Mouse (Mus musculus) hindbrain, embryonic 13.5 days (tissue): ENCODE measurements around the gene Il4. TPM values are rescaled to one million over a fixed set of nuclear protein-coding genes. Genes with fewer than 3 reads are reported as not detected.

Source experiments
- ATAC-seq: fragments of 200-750 bp; cut with Nextera tagmentation; 2 replicates; pipeline ENCODE4 v1.8.0; 2017; ENCODE audit warnings: moderate TSS enrichment; ENCODE audit not compliant: low FRiP score
- H3K27ac ChIP-seq: fragments of 300-500 bp; sonication (generic); 2 replicates; pipeline ENCODE4 v1.5.1; 2015; ENCODE audit warnings: inconsistent platforms, mild to moderate bottlenecking, moderate library complexity
- H3K27me3 ChIP-seq: fragments of 300-500 bp; sonication (generic); 2 replicates; pipeline ENCODE4 v1.6.1; 2015; ENCODE audit warnings: mild to moderate bottlenecking, inconsistent platforms
- H3K36me3 ChIP-seq: fragments of 300-500 bp; sonication (generic); 2 replicates; pipeline ENCODE4 v1.6.1; 2015; ENCODE audit warnings: mild to moderate bottlenecking, inconsistent platforms
- H3K4me1 ChIP-seq: fragments of 300-500 bp; sonication (generic); replicated peaks from 2 replicates; pipeline ENCODE4 v1.6.1; 2015; ENCODE audit warnings: inconsistent platforms
- H3K4me2 ChIP-seq: fragments of 300-500 bp; sonication (generic); 2 replicates; pipeline ENCODE4 v1.6.1; 2015; ENCODE audit warnings: inconsistent platforms, mild to moderate bottlenecking, moderate library complexity
- H3K4me3 ChIP-seq: fragments of 300-500 bp; sonication (generic); 2 replicates; pipeline ENCODE4 v1.5.1; 2015; ENCODE audit warnings: mild to moderate bottlenecking, inconsistent platforms
- H3K9ac ChIP-seq: fragments of 300-500 bp; sonication (generic); 2 replicates; pipeline ENCODE4 v1.6.1; 2015; ENCODE audit warnings: mild to moderate bottlenecking, inconsistent platforms
- H3K9me3 ChIP-seq: fragments of 300-500 bp; sonication (generic); 2 replicates; pipeline ENCODE4 v1.6.1; 2016; ENCODE audit warnings: inconsistent platforms
- WGBS: fragments of 180-500 bp; shearing (Covaris S2); methylation state at CpG from one replicate; pipeline ENCODE4 v1.1.7; 2015; 5-methylcytosine and 5-hydroxymethylcytosine counted together
- polyA plus RNA-seq: library from polyadenylated mRNA; unstranded; fragments of >200 nt; fragmentation: Nextera tagmentation; extraction: Ambion mirVana; gene quantifications from 2 replicates; pipeline ENCODE4 v1.2.1, GENCODE M21; 2015

Il4 gene
- polyA plus RNA-seq, 1 experiment from 2014 or later = 4.6 TPM

DNA sequence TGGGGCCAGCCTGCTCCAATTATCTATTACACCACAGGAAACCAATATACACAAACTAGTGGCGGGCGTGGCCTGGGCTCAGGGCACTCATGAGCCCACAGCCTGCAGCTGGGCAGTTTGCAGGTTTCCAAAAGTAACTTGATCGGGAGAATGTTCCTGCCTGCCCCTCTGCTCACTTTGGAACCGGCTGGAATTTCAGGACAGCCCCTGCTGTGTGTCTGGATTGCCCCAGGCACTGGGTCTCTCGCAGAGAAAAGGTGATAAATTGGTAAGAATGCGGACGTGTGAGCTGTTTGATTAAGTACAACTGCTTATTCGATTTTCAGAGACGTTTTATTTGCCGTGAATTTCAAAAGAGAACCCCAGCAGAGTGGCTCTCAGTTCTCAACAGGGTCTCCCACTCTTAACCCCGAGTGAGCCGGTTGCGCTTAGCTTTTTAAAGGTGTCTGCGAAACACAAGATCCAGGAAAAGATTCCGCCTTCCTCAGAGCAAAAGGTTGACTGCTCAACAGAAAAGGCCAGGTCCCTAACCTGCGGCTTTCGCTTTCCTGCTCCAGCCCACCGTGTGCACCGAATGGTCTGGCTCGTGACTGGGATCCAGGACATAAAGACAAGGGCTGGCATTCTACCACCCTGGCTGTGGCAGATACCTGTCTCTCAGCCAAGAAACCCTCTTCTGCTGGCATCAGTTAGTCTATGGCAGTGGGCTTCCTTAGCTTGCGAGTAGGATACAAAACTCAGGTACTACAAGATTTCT lies 18.8 kb upstream of the Il4 start:
- H3K4me2 ChIP-seq = no peak overlapping the region
- peaks cover 15% of the 10 kb centered on the region for H3K4me1 ChIP-seq
- H3K9ac ChIP-seq = no peak overlapping the region
- ATAC-seq = no peak
- H3K9me3 ChIP-seq = no peaks in the 10 kb centered on the region
- no peak overlapping the region for H3K4me3 ChIP-seq
- 24% methylated on average over 21 of the region's 21 CpGs for WGBS
- H3K36me3 ChIP-seq = no peaks in the 10 kb centered on the region
- no peak overlapping the region for H3K27ac ChIP-seq
- H3K27me3 ChIP-seq = peaks cover 37% of the 10 kb centered on the region

- Histone ChIP-seq H3K27me3 (peaks cover 37% of the 10 kb centered on the region), H3K27ac (no peak overlapping the region), H3K4me2 (peak overlapping the region; percentile 72), H3K4me1 (peaks cover 15% of the 10 kb centered on the region), H3K9me3 (no peaks in the 10 kb centered on the region), H3K4me3 (peak overlapping the region; percentile 37), H3K9ac (peak overlapping the region; percentile 68), H3K36me3 (no peaks in the 10 kb centered on the region)
- 1% methylated on average over 39 of the region's 40 CpGs for WGBS
- no peak for ATAC-seq
These were observed 17.7 kb upstream of the Il4 start for GRCm38 (mm10) chr11:53636183-53636646.

GRCm38 (mm10) chr11:53635590-53636182 lies 17.2 kb upstream of the Il4 start:
- Histone ChIP-seq H3K27me3 (peaks cover 37% of the 10 kb centered on the region), H3K9ac (peak overlapping the region; percentile 68), H3K36me3 (no peaks in the 10 kb centered on the region), H3K9me3 (no peaks in the 10 kb centered on the region), H3K27ac (no peak overlapping the region), H3K4me3 (peak overlapping the region; percentile 37), H3K4me2 (peak overlapping the region; percentile 72), H3K4me1 (peaks cover 15% of the 10 kb centered on the region)
- ATAC-seq = no peak
- WGBS = 38% methylated on average over 9 of the region's 9 CpGs

GRCm38 (mm10) chr11:53634556-53634955 lies 16.1 kb upstream of the Il4 start, which contains the start of gene Il13:
Gene Il13 (minus strand): TSS chr11:53634702.
- Histone ChIP-seq H3K27ac (no peak within 1 kb of the TSS), H3K9ac (no peak within 1 kb of the TSS), H3K9me3 (no peaks in the 10 kb centered on the region), H3K36me3 (no peaks in the 10 kb centered on the region), H3K4me1 (peaks cover 15% of the 10 kb centered on the region), H3K4me2 (no peak within 1 kb of the TSS), H3K27me3 (peaks cover 37% of the 10 kb centered on the region), H3K4me3 (no peak within 1 kb of the TSS)
- 94% methylated on average over 8 of the region's 8 CpGs for WGBS
- ATAC-seq = no peak

GRCm38 (mm10) chr11:53633644-53634043 lies 15.2 kb upstream of the Il4 start:
- H3K27me3 ChIP-seq = peaks cover 37% of the 10 kb centered on the region
- H3K4me3 ChIP-seq = no peak overlapping the region
- no peak for ATAC-seq
- 90% methylated on average over 7 of the region's 7 CpGs for WGBS
- no peaks in the 10 kb centered on the region for H3K36me3 ChIP-seq
- no peak overlapping the region for H3K27ac ChIP-seq
- H3K4me1 ChIP-seq = peaks cover 15% of the 10 kb centered on the region
- no peaks in the 10 kb centered on the region for H3K9me3 ChIP-seq
- H3K4me2 ChIP-seq = no peak overlapping the region
- H3K9ac ChIP-seq = no peak overlapping the region

DNA sequence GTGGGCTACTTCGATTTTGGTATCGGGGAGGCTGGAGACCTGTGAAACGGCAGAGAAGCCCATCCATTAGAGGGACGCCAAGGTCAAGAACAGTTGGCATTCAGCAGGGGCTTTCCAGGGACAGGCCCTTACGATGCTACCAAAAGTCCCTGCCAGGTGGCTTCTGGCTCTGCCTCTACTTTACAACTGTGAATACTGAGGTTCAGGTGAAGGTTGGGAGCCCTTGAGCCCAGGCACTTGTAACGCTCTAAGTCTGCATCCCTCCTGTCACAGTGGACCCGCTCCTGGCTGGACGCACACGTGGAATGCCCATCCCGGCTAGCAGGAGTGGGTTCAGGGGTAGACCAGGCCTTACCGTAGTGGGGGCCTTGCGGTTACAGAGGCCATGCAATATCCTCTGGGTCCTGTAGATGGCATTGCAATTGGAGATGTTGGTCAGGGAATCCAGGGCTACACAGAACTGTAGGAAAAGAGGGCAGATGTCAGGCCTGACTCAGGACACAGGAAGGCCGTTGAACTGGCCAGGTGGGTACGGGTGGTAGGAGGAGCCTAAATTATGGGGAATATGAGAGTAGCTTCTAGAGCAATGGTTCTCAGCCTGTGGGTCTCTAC lies 13.8 kb upstream of the Il4 start:
- H3K27ac ChIP-seq = no peak overlapping the region
- peaks cover 13% of the 10 kb centered on the region for H3K4me1 ChIP-seq
- H3K36me3 ChIP-seq = no peaks in the 10 kb centered on the region
- ATAC-seq = no peak
- 69% methylated on average over 14 of the region's 14 CpGs for whole genome bisulfite sequencing
- no peak overlapping the region for H3K4me2 ChIP-seq
- H3K27me3 ChIP-seq = peaks cover 30% of the 10 kb centered on the region
- no peaks in the 10 kb centered on the region for H3K9me3 ChIP-seq
- H3K9ac ChIP-seq = no peak overlapping the region
- H3K4me3 ChIP-seq = no peak overlapping the region

DNA sequence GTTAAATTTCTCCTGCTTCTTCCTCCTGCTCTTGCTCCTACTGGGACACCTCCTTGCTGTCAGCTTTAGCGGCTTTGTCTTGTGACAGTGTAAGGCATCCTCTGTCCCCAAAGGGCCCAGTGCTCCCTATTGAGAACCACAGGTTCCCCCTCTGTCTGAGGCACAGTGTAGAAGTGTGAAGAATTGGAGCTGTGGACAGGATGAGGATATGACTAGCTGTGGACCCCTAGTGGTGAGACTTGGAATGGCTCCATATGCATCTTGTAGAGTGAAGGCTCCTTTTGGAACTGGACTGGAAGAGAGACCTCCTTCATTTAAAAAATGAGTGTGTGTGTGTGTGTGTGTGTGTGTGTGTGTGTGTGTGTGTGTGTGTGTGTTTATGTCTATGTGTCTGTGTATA lies 9.4 kb upstream of the Il4 start:
- H3K27me3 ChIP-seq = no peaks in the 10 kb centered on the region
- no peak overlapping the region for H3K27ac ChIP-seq
- no peak overlapping the region for H3K4me3 ChIP-seq
- H3K4me2 ChIP-seq = no peak overlapping the region
- H3K4me1 ChIP-seq = no peaks in the 10 kb centered on the region
- no peak overlapping the region for H3K9ac ChIP-seq
- no peaks in the 10 kb centered on the region for H3K9me3 ChIP-seq
- 0 out of 2 replicates have a peak, but pooled peaks have one; percentile 46 for ATAC-seq
- WGBS = 24% methylated on average over 1 of the region's 1 CpGs
- no peaks in the 10 kb centered on the region for H3K36me3 ChIP-seq

GRCm38 (mm10) chr11:53626802-53627373 lies 8.4 kb upstream of the Il4 start:
- Histone ChIP-seq H3K4me3 (no peak overlapping the region), H3K27ac (no peak overlapping the region), H3K9ac (no peak overlapping the region), H3K36me3 (no peaks in the 10 kb centered on the region), H3K4me1 (no peaks in the 10 kb centered on the region), H3K4me2 (no peak overlapping the region), H3K27me3 (no peaks in the 10 kb centered on the region), H3K9me3 (no peaks in the 10 kb centered on the region)
- ATAC-seq = no peak
- WGBS = 71% methylated on average over 17 of the region's 17 CpGs

DNA sequence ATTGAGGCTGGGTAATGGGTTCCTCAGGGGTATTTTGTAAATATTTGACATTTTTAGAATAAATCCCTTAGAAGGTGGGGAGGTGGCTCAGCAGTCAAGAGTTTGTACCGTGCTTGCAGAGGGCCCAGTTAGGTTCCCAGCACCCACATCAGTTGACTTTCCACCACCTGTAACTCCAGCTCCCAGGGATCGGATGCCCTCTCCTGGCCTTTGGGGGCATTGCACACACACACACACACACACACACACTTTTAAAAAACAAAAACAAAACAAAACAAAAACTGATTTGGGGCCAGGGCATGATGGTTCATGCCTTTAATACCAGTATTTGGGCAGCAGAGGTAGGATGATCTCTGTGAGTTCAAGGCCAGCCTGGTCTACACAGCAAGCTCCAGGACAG lies 5.7 kb upstream of the Il4 start:
- H3K27me3 ChIP-seq = no peaks in the 10 kb centered on the region
- H3K4me2 ChIP-seq = no peak overlapping the region
- WGBS = 100% methylated on average over 2 of the region's 2 CpGs
- H3K9ac ChIP-seq = no peak overlapping the region
- no peaks in the 10 kb centered on the region for H3K4me1 ChIP-seq
- H3K27ac ChIP-seq = no peak overlapping the region
- H3K9me3 ChIP-seq = no peaks in the 10 kb centered on the region
- ATAC-seq = no peak
- H3K36me3 ChIP-seq = no peaks in the 10 kb centered on the region
- H3K4me3 ChIP-seq = no peak overlapping the region

- WGBS = 93% methylated on average over 9 of the region's 9 CpGs
- H3K27me3 ChIP-seq = no peaks in the 10 kb centered on the region
- no peaks in the 10 kb centered on the region for H3K4me1 ChIP-seq
- H3K4me2 ChIP-seq = no peak overlapping the region
- no peak overlapping the region for H3K4me3 ChIP-seq
- no peak overlapping the region for H3K27ac ChIP-seq
- no peak overlapping the region for H3K9ac ChIP-seq
- H3K9me3 ChIP-seq = no peaks in the 10 kb centered on the region
- ATAC-seq = no peak
- H3K36me3 ChIP-seq = no peaks in the 10 kb centered on the region
These were observed 5.1 kb upstream of the Il4 start for GRCm38 (mm10) chr11:53623573-53623972.

DNA sequence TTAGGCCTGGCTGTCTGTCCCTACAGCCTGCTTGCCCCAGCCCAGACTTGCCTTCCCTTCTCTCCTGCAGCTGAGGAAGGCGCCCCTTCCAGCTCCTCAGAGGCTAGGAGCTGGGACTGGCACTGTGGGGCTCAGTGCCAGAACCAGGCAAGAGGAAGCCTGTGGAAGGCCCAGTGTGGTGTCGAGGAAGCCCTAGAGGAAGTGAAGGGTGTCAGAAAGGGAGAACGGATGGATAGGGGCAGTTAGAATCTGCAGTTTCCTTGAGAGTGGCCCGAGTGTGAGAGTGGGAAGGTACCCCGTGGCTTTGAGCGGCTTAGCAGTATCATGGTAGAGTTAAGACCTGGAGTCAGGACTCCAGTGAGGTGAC lies 4.0 kb upstream of the Il4 start:
- no peaks in the 10 kb centered on the region for H3K4me1 ChIP-seq
- no peaks in the 10 kb centered on the region for H3K36me3 ChIP-seq
- no peak overlapping the region for H3K4me3 ChIP-seq
- no peak overlapping the region for H3K27ac ChIP-seq
- H3K4me2 ChIP-seq = no peak overlapping the region
- 80% methylated on average over 6 of the region's 6 CpGs for WGBS
- no peak overlapping the region for H3K9ac ChIP-seq
- no peaks in the 10 kb centered on the region for H3K9me3 ChIP-seq
- no peaks in the 10 kb centered on the region for H3K27me3 ChIP-seq
- no peak for ATAC-seq

- H3K4me1 ChIP-seq = no peaks in the 10 kb centered on the region
- no peaks in the 10 kb centered on the region for H3K36me3 ChIP-seq
- no peak overlapping the region for H3K4me3 ChIP-seq
- 89% methylated on average over 11 of the region's 11 CpGs for WGBS
- no peak for ATAC-seq
- H3K9me3 ChIP-seq = no peaks in the 10 kb centered on the region
- no peak overlapping the region for H3K9ac ChIP-seq
- no peak overlapping the region for H3K27ac ChIP-seq
- no peak overlapping the region for H3K4me2 ChIP-seq
- H3K27me3 ChIP-seq = no peaks in the 10 kb centered on the region
These were observed 3.3 kb upstream of the Il4 start for GRCm38 (mm10) chr11:53621582-53622439.
